Mouse (Mus musculus) lung, adult 18-20 months (tissue): ENCODE results near the gene Tmc6.

Source experiments
- DNase-seq, 2 experiments: peaks; one replicate each; pipeline ENCODE4 v3.0.0; 2022; ENCODE audit warnings: mixed read lengths in 2 of 2

Tmc6 gene

DNA sequence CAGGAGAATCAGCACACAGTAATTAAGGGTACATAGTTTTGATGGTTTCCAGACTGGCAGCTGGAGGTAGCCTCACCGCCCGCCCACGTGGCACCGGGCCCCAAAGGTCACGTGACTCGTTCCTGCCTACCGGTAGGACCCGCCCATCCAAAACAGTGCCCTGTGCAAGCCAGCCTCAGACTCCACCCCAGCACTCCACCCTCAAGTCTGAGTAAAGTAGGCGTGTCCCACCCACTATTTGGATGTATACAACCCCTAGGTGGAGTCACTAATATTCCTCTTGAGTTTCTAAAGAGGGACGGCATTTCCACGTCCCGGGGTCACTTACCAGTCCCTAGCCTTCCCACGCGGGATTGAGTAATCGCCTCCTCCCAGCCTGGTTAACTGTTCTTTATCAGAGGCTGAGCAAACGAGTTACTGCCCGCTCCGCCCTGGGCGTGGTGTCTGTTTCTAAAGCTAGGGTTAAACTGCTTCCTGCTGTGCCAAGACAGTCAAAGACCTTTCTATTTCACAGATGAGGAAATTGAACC is 1.4 kb downstream of the Tmc6 start:
- peak; percentile 96 to 97 for DNase-seq

DNA sequence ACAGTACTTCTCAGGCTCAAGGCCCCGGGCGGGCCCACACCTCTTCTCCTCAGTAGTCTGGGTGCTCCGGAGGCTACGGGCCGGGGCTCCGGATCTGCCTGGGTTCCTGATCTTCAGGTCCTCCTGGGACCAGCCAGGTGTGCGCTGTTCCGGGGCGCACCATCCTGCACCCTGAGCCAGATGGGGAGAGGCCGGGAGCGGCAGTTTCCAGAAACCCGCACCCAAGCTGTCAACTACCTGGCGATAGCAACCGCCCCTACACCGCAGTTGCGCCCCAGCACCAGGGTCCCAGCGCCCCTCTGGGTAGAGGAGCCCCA is 1.8 kb downstream of the Tmc6 start:
- DNase-seq, result no peak

DNA sequence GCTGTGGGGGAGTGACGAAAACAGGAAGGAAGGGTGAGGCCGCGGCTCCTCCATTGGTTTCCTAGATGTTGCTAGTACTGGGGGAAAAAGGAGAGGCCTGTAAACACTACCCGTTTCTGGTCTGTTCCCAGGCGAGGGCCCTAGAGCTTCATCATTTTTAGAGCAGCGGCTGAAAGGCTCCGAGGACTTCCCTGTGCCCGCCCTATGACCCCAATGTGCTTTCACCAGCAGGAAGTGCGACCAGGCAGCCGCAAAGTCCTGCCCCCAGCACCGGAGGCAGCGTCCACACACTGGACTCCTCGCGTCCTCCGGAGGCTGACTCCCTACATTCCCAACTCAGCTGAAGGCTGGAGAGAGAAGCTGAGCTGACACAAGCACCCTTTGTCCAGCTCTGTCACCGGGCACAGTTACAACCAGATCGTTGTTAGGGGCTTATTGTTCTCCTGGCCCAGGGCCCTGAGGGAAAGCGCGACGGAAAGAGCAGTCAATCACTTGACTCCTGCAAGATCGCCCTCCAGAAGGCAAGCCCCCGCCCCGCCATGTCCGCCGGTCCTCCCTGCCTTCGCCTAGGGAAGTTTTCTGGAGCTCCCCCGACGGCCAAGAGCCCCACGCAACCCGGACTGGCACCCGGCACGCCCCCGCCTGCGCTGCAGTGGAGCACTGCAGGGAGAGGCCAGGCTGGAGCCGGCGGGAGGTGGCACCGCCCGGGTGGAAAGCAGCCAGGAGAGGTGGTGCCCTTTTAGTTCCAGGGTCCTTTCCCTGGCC is 2.4 kb downstream of the Tmc6 start:
- DNase-seq, result peak; percentile 85 to 89

DNA sequence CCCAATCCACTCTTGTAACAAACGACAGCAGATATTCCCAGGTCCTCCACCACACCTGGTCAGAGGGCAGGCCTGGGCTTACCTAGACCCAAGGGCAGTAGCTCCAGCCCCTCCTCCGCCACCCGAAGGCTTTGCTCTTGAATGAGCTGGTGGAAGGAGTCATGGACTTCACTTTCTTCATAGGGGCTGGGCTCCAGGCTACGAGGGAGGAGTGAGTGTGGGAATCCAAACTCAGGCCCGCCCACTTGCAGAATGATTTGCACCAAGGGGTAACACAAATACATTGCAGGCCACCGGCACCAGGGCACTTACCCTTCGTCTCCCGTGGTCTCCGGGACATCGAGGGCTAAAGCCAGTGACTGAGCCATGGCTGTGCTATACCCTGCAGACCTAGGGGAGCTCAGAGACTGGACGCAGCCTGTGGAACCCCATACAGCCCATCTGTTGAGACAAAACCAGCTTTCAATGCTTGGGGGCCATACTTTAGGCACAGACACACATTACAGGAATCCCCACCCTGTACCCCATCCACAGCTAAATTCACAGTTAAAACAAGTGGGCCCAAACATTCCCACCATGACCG is 3.1 kb downstream of the Tmc6 start:
- DNase-seq, result peak; percentile 57 to 64

DNA sequence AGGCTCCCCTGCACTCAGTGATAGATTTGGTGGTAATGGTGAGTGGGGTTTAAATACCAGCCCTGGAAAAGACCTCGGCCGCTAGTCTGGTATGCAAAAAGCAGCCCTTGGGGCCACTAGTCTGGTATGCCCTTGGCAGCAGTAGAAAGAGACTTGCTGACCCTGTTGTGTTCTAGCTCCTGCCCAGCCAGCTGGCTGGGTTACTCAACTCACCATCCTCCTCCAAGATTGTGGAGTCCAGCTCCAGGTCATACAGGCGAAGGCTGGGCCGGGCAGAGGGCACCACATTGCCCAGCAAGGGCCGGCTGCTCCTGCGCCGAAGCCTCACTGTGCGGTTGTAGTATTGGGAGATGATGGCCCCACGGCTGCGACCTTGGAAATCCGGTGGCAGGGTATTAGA is 4.0 kb downstream of the Tmc6 start:
- DNase-seq, result no peak

DNA sequence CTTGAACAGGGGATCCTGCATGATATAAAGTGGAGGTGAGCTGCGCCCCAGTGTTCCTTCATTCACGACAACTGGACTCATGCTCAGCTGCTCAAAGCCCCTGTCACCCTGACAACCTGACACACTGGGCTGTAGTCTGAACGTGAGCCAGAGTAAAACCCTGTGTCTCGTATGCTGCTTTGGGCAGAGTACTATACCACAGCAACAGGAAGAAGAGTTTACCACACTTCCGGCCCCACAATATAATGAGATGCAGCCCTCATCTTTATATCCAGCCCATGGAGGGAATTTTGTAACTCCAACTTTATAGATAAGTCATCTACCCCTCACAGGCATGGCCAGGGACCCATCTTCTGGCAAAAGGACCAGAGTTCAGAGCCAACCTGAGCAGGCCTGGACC is 4.9 kb downstream of the Tmc6 start:
- DNase-seq, result no peak

DNA sequence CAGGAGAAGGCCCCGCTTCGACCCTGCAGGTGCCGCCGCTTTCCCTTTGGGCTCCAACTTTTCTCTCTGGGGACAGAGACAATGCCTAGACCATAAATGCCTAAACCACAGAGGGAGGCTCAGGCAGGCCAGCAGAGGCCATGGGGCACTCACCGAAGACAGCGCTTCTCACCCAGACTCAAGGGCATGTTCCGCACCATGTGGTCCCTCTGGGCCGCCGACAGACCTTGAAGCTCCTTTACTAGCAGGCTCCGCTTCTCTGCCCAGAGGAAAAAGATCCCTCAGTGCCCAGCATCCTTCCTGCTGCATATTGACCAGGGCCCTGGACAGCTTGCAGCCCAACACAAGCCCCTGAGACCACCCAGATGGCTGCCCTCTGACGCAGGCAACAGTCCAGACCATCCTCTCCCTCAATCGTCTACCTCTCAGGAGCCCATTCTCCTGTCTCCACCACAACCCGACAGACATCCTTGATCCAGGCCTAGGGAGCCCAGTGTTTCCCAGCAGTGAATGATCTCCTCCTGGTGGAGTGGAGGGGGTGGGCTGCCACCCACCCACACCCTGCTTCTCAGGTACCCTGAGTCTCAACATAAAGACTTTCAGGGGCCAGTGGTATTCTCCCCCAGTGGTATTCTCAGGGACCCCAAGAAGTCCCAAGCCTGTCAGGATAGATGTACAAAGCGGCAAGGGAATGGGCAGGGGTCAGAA is 5.8 kb downstream of the Tmc6 start:
- DNase-seq, result no peak

DNA sequence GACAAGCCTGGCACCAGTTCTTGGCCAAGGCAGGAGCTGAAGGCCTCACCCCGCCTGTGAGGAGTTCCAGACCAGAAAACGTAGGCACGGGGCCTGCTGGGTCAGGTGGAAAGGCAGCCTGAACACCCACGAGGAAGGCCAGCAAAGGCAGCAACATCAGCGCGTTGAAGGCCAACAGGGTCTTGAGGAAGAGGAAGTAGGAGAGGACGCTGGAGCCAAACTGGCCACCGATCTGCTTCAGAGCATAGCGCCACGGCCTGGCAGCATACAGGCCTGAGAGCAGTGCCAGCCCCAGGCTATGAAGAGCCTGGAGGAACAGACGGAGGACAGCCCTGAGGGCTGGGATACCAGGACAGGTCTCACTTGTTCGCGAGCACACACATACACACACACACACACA is 6.5 kb downstream of the Tmc6 start:
- no peak for DNase-seq

DNA sequence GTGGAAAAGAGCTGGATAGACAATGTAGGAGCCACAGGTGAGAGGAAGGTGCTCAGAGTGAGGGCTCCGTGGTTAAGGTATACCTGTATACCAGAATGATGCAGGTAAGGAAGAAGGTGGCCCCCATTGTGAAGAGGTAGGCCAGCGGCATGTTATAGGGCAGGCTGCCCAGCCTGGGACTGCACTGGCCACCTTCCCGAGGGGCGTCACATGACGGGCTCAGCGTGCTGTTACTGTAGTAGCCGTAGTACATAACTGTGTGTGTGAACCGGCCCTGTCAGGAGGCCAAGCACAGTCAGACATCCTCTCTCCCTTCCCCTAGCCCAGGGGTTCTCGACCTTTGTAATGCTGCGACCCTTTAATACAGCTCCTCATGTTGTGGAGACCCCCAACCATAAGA is 7.1 kb downstream of the Tmc6 start:
- no peak for DNase-seq

DNA sequence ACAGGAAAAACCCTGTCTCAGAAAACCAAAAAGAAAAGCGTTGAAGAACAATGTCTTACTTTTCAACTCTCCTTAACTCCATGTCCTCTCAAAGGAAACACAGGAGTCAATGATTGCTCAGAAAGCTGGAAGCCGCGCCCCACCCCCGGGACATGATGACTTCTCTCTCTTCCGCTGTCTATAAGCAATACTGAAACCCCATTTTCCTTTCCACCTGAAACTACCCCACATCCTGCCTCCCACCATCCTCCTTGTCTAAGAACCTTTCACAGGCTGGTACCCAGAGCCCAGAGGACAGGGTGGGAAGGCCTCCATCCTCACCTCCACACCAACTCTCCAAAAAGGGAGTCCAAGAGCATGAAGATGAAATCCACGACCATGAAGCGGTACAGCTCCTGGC is 9.6 kb downstream of the Tmc6 start:
- DNase-seq, result no peak

DNA sequence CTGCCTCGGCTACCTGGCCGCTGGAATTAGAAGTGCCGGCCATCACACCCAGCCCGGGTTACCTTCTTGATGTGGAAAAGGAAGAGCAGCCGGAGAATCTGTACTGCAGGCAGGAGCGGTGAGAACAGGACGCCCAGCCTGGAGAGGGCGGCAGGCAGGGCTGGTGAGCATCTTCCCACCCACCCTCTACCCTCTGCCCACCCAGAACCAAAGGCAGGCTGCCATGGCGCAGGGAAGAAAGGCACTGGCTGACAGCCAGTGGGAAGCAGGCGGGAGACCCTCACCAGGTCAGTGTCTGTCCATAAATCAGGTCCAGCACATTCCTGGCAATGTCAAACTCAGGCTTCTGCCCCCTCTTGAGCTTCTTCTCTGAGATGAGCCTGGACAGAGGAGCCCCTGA is 11.6 kb downstream of the Tmc6 start:
- no peak for DNase-seq

DNA sequence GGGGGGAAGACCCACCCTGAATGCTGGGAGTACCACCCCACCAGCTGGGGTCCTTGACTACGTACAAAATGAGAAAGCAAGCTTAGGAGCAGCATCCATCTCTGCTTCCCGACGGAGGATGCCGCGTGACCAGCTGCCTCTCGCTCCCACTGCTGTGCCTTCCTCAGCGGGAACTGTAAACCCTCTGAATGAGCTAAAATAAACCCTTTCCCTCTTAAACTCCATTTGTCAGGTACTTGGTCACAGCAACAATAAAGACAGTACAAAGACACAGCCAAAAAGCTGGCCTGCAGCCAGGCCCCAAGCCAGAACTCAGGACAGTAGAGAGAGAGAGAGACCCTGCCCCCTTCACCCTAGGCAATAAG is 12.3 kb downstream of the Tmc6 start:
- no peak for DNase-seq

DNA sequence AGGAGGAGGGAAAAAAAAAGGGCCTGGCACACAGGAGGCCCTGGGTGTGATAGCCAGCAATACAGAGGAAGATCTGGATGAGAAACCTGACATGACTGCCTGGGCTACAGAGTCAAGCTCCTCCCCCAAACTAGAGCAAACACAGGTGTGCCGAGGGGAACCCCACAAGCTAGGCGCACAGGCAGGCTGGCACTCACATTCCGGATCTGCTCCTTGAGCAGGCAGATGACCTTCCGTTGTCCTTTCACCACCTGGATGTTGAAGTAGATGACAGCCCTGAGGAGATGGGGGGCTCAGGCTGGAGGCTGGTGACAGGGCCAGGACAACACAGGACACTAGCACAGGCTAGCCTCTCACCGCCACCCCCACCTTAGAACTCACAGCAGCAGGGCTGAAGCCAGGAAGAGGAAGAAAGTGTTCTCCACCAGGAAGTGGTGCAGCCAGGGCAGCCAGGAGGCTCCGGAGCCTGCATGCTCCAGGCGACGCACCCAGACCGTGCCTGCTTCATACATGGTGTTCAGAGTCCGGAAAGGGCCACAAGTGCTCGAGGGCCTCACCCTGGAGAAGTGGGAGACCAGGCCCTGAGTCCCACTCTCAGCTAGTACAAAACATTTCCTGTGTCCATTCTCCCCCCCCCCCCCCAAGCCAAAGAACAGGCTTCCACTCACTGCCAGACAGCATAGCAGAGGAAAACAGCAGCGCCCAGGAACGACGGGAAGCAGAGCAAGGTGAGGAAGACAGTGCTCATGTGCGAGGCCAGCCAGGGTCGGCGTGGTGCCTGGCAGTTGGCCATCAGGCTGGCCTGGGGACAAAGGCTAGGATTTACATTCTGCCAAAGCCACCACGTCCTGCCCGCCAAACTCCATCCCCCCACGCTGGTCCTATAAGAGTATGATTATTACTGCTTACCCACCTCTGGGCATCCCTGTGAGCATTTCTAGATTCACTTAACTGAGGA is 13.0 kb downstream of the Tmc6 start:
- no peak for DNase-seq

DNA sequence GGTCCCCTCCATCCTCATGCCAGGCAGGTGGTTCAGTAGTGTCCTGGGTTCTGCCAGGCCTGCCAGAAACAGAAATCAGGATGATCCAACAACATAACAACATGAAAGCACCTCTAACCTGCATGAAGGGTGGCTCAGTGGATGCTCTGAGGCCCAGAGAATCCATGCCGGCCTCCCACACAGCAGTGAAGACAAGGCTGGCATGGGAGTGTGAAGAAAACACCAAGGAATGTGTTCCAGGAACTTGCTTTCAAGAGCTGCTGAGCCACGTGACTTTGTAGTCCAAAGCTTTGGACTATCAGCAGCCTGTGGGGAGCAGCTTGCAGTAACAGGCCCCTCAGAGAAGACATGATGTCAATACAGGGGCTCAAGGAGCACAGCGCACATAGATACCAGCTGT is 15.7 kb downstream of the Tmc6 start:
- no peak for DNase-seq

DNA sequence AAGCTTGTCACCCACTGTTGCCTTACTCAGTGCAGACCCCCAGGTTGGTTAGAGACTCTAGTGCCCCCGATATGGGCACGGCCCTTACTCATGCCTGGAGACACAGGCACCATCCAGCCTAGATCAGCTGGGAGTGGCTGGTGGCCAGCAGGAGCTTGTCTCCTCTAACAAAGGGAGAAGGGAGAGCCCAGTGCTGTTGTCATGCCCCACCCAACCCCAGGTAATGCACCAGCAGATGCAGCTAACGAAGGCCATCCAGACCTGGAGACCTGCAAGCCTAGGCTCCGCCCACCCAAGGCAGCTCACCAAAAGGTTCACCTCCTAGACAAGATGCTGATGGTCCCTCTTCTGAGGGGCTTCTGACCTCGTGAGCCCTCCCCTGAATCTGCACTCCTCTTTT is 16.6 kb downstream of the Tmc6 start:
- DNase-seq, result no peak

DNA sequence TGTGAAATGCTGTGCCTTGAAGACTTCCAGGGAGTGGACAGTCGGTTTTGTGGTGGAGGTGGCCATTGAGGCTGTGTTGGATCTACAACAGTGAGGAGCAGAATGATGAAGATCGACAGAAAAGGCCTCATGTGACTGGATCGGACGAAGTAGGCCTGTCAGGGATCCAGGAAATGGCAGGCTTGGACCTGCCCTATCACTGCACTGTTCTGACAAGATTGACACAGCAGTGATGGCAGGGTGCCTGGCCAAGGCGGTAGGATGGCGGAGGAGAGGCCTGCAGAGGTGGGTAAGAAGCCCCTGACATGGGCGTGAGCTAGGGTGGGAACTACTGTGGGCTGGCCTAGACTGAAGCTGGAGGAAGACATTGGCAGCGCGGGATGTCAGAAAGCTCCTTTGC is 17.7 kb downstream of the Tmc6 start:
- DNase-seq, result no peak

DNA sequence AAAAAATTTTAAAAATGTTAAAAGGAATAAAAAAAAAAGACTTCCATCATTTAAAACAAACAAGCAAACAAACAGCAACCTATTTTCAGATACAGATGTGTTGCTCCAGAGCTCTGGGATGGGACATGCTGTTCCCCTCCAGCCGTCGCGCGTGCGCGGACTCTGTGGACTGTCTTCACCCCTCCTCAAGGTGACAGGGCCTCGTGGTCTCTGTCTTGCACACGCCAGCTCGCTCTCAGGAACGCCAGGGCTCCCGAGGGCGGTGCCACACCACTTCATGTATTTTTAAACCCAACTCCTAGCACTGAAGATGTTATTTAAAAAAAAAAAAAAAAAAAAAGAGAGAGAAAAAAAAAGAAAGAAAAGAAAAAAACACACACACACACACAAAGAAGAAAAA is 19.8 kb downstream of the Tmc6 start:
- DNase-seq, result no peak

DNA sequence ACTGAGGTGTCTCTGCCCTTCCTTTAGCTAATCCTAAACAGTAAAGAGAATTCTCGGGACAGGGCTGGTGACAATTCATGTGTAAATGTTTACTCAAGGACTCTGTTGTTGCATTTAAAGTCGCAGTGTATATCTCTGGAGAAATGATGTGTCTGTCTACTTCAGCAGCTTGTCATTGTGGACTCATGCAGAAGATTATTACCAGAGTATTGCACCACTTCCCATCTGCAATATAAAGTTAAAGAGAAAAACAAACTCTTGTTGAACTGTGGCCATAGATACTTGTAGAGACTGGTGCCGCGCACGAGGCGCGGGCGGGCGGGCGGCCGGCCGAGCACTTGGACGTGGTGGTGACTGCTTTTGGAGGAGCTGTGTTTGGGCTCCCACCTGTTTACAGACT is 20.2 kb downstream of the Tmc6 start:
- DNase-seq, result no peak

DNA sequence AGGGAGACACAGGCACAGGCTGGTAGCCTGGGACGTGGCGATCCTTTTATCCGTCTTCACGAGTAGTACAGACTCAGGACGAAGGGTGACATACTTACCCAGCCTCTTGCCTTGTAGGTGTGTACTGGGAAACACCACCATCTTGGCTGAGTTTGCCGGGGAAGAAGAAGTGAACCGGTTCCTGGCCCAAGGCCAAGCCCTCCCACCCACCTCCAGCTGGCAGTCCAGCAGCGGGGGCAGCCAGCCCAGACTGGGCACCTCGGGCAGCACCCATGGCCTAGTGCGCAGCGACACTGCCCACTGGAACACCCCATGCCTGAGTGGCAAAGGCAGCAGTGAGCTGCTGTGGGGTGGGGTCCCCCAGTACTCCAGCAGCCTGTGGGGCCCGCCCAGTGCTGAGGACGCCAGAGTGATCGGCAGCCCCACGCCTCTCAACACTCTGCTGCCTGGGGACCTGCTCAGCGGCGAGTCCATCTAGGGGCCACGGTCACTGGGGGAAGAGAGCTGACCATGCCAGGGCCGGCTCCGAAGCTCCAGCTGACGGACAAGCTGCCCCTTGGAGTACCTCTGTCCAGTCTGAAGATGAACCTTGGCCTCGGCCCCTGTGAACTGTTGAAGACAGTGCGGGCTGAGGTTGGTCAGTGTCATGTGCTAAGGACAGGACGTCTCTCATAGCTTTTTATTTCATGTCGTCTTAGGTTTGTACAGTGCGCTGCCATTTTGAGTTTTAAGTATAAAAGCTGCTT is 21.5 kb downstream of the Tmc6 start:
- DNase-seq, result no peak

DNA sequence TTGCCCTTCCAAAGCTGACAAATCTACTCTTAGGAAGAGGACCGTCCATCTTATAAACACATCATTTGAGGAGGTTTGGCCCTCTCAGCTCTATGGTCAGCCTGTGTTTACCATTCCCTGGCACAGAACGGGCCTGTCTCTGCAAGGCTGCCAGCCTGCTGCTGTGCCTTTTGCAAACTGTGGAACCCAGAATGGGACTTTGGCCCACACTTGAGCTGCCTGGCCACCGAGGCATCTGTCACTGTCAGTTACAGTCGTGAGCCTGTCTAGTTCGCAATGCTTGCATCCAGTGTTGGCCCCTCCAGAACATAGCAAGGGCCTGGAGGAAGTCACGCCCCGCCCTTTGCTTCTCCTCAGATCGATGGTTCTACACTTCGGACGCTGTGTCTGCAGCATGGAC is 22.7 kb downstream of the Tmc6 start:
- no peak for DNase-seq

DNA sequence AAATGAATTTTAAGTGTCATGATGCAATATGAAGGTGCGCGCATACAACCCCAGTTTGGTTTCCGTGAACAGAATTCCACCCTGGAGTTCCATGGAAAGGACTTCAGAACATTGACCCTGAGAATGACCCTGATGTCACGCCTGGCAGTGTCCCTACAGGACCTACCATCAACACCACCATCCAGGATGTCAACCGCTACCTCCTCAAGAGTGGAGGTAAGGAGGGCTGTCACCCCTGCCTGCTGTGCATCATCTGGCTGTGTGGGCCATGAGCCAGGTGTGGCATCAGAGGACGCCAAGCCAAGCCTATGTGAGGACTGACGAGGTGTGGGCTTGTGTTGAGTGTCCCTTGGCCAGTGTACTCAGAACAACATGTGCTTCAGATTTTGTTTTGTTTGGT is 26.1 kb downstream of the Tmc6 start:
- no peak for DNase-seq

DNA sequence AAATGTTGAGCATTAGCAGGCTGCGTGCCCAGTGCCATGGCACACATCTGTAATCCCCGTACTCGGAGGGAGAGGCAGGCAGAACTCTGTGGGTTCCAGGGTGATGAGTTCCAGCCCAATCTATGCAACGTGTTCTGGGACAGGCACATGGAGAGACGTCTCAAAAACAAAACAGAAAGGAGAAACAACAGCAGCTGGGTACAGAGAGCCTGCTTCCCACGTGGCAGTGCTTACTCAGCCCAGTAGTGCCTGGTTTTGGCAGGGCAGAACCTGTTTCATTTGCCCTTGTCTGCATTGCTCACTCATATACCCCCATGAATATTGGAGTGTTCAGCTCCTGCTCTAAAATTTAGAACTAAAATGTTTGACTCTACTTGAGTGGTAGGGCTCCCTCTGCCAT is 30.5 kb downstream of the Tmc6 start:
- no peak for DNase-seq
